22 mouse cellular contexts compared by ENCODE assay signal in genomic region chr14:61558901-61559300, GRCm38 (mm10). TPM values are rescaled to one million over a fixed set of nuclear protein-coding genes. Genes with fewer than 3 reads are reported as not detected.
"Had no signal": no experiment of that assay in that cellular context is flagged by ENCODE, and none has a peak within 500 bp of the region (broad histone marks: within the 10 kb centered on the region; RNA-seq: fewer than 3 reads in every experiment).

No protein-coding gene starts in this region.

- H3K36me3 ChIP-seq: liver, embryonic 13.5 days; liver, embryonic 15.5 days; midbrain, embryonic 10.5 days; midbrain, embryonic 12.5 days; neural tube, embryonic 13.5 days; neural tube, embryonic 15.5 days had no signal

- H3K4me2 ChIP-seq: liver, embryonic 13.5 days; liver, embryonic 15.5 days; lung, embryonic 14.5 days; midbrain, embryonic 12.5 days; neural tube, embryonic 13.5 days; neural tube, embryonic 15.5 days had no signal

- ATAC-seq: midbrain, embryonic 16.5 days had no signal

- H3K27me3 ChIP-seq: liver, embryonic 13.5 days; neural tube, embryonic 13.5 days; neural tube, embryonic 15.5 days had no signal

- DNase-seq: liver, embryonic 13.5 days; lung, adult 18-20 months; lung, embryonic 14.5 days; lung, postnatal 10 days; lung, postnatal 4 days; midbrain, embryonic 14.5 days; retina, postnatal 1 day; right cerebral cortex, adult 18-20 months; right cerebral cortex, postnatal 25 days; right cerebral cortex, postnatal 4 days; spleen, adult 18-20 months; thymus, adult 18-20 months; thymus, postnatal 14 days; thymus, postnatal 36 days had no signal

- H3K4me3 ChIP-seq: liver, embryonic 13.5 days; liver, embryonic 15.5 days; midbrain, embryonic 10.5 days; midbrain, embryonic 12.5 days; myocyte; neural tube, embryonic 13.5 days; neural tube, embryonic 15.5 days had no signal

- H3K9me3 ChIP-seq: liver, embryonic 13.5 days; liver, embryonic 15.5 days; midbrain, embryonic 12.5 days; neural tube, embryonic 13.5 days; neural tube, embryonic 15.5 days had no signal

- H3K27ac ChIP-seq: liver, embryonic 13.5 days; liver, embryonic 15.5 days; midbrain, embryonic 10.5 days; midbrain, embryonic 12.5 days; neural tube, embryonic 13.5 days; neural tube, embryonic 15.5 days had no signal

- H3K9ac ChIP-seq: liver, embryonic 13.5 days; liver, embryonic 15.5 days; lung, embryonic 14.5 days; midbrain, embryonic 12.5 days; neural tube, embryonic 13.5 days; neural tube, embryonic 15.5 days had no signal

RNA-seq across cellular contexts. Expression of gene Kcnrg, which starts 48.4 kb away (rescaled TPM):
- polyA plus RNA-seq: small intestine, adult 2 months had no signal
